In genomic region chr4:107575781-107576180, GRCm38 (mm10) we compare ENCODE assay signal across 22 mouse cellular contexts.
A peak's percentile ranks its signal among the peaks of the same experiment; 100 is the strongest.
DNase-seq lines count a peak whose midpoint lies in the region; ATAC-seq and TF ChIP-seq lines count a peak whose summit lies in the region.
"Had no signal": no experiment of that assay in that cellular context is flagged by ENCODE, and none has a peak within 500 bp of the region (broad histone marks: within the 10 kb centered on the region; RNA-seq: fewer than 3 reads in every experiment).

No protein-coding gene starts in this region.

- DNase-seq in adrenal gland, postnatal 10 days, result peak; percentile 11
- DNase-seq in adrenal gland, postnatal 25 days, result no peak
- DNase-seq in NIH3T3 (ENCODE audit: low read depth), result peak; percentile 83
- peak; percentile 63 for DNase-seq in embryonic facial prominence, embryonic 14.5 days (ENCODE audit: low spot score)
- no peak for DNase-seq in limb, embryonic 10.5 days (ENCODE audit: low spot score)
- DNase-seq in kidney, postnatal 36 days, result no peak
- DNase-seq: adrenal gland, adult 2 months; adrenal gland, postnatal 36 days; cerebellum, adult 11-12 months; cerebellum, adult 8-10 months; cerebellum, postnatal 10 days; gastrocnemius, postnatal 10 days; heart, adult 11 months; kidney, adult 11 months had no signal

- WGBS in embryonic facial prominence, embryonic 14.5 days, result 40% methylated on average over 6 of the region's 6 CpGs
- WGBS in limb, embryonic 10.5 days, result 83% methylated on average over 6 of the region's 6 CpGs
- WGBS in intestine, postnatal 0 days, result 53% methylated on average over 6 of the region's 6 CpGs

- H3K27me3 ChIP-seq in embryonic facial prominence, embryonic 14.5 days (replicated peaks; ENCODE audit: control insufficient read depth, insufficient read depth, low read length), result no peaks in the 10 kb centered on the region
- 0 out of 2 replicates have a peak, but pooled peaks cover 31% of the 10 kb centered on the region for H3K27me3 ChIP-seq in limb, embryonic 10.5 days (ENCODE audit: low read depth, poor library complexity, severe bottlenecking)
- no peaks in the 10 kb centered on the region for H3K27me3 ChIP-seq in intestine, postnatal 0 days (replicated peaks; ENCODE audit: control insufficient read depth, insufficient read depth, low read length)
- H3K27me3 ChIP-seq: embryonic facial prominence, embryonic 12.5 days; forebrain, embryonic 12.5 days; forebrain, embryonic 15.5 days; hindbrain, embryonic 15.5 days; Patski had no signal

- no peak overlapping the region for H3K4me2 ChIP-seq in embryonic facial prominence, embryonic 14.5 days (ENCODE audit: low read depth, low read length)
- no peak overlapping the region for H3K4me2 ChIP-seq in intestine, postnatal 0 days (replicated peaks; ENCODE audit: low read depth)
- H3K4me2 ChIP-seq: embryonic facial prominence, embryonic 12.5 days; forebrain, embryonic 12.5 days; forebrain, embryonic 15.5 days; heart, embryonic 11.5 days; hindbrain, embryonic 12.5 days; hindbrain, embryonic 15.5 days had no signal

- no peak overlapping the region for H3K4me3 ChIP-seq in embryonic facial prominence, embryonic 14.5 days (ENCODE audit: low read depth, low read length)
- H3K4me3 ChIP-seq in limb, embryonic 10.5 days, result no peak overlapping the region
- no peak overlapping the region for H3K4me3 ChIP-seq in intestine, postnatal 0 days (ENCODE audit: low read depth, low read length)
- H3K4me3 ChIP-seq: embryonic facial prominence, embryonic 12.5 days; forebrain, embryonic 12.5 days; forebrain, embryonic 15.5 days; hindbrain, embryonic 12.5 days; hindbrain, embryonic 15.5 days had no signal

- TF ChIP-seq CTCF in intestine, postnatal 0 days (IDR thresholded peaks at IDR 0.05; ENCODE audit: low read depth), result no peak

- no peaks in the 10 kb centered on the region for H3K36me3 ChIP-seq in embryonic facial prominence, embryonic 14.5 days (ENCODE audit: control insufficient read depth, insufficient read depth, low read length)
- H3K36me3 ChIP-seq in limb, embryonic 10.5 days, result no peaks in the 10 kb centered on the region
- H3K36me3 ChIP-seq in intestine, postnatal 0 days (ENCODE audit: control insufficient read depth, insufficient read depth), result no peaks in the 10 kb centered on the region
- H3K36me3 ChIP-seq: embryonic facial prominence, embryonic 12.5 days; forebrain, embryonic 12.5 days; forebrain, embryonic 15.5 days; hindbrain, embryonic 12.5 days; hindbrain, embryonic 15.5 days had no signal

- H3K9me3 ChIP-seq in embryonic facial prominence, embryonic 14.5 days (ENCODE audit: control insufficient read depth, low read length), result no peaks in the 10 kb centered on the region
- no peaks in the 10 kb centered on the region for H3K9me3 ChIP-seq in limb, embryonic 10.5 days (replicated peaks)
- H3K9me3 ChIP-seq in intestine, postnatal 0 days (ENCODE audit: control insufficient read depth), result no peaks in the 10 kb centered on the region
- H3K9me3 ChIP-seq: embryonic facial prominence, embryonic 12.5 days; forebrain, embryonic 12.5 days; forebrain, embryonic 15.5 days; hindbrain, embryonic 12.5 days; hindbrain, embryonic 15.5 days had no signal

- ATAC-seq in embryonic facial prominence, embryonic 14.5 days (ENCODE audit: low read depth), result no peak
- no peak for ATAC-seq in intestine, postnatal 0 days
- ATAC-seq: Patski had no signal

- H3K9ac ChIP-seq in embryonic facial prominence, embryonic 14.5 days (ENCODE audit: low read depth, low read length), result no peak overlapping the region
- H3K9ac ChIP-seq in intestine, postnatal 0 days (ENCODE audit: low read depth, low read length), result no peak overlapping the region
- H3K9ac ChIP-seq: embryonic facial prominence, embryonic 12.5 days; forebrain, embryonic 12.5 days; forebrain, embryonic 15.5 days; hindbrain, embryonic 12.5 days; hindbrain, embryonic 15.5 days had no signal

- H3K4me1 ChIP-seq in embryonic facial prominence, embryonic 14.5 days (ENCODE audit: control insufficient read depth, insufficient read depth, low read length), result peaks cover 23% of the 10 kb centered on the region
- peaks cover 69% of the 10 kb centered on the region for H3K4me1 ChIP-seq in limb, embryonic 10.5 days
- no peaks in the 10 kb centered on the region for H3K4me1 ChIP-seq in intestine, postnatal 0 days (replicated peaks; ENCODE audit: control insufficient read depth, insufficient read depth, low read length)

- no peak overlapping the region for H3K27ac ChIP-seq in embryonic facial prominence, embryonic 14.5 days (replicated peaks; ENCODE audit: low read depth, low read length)
- 0 out of 2 replicates have a peak overlapping the region, but pooled peaks have one; percentile 43 for H3K27ac ChIP-seq in limb, embryonic 10.5 days
- no peak overlapping the region for H3K27ac ChIP-seq in intestine, postnatal 0 days (ENCODE audit: low read depth, low read length)
- H3K27ac ChIP-seq: forebrain, embryonic 12.5 days; forebrain, embryonic 15.5 days; hindbrain, embryonic 12.5 days; hindbrain, embryonic 15.5 days had no signal

Comparison
In these comparisons a context has a peak if more than half of its experiments do, and no peak if none do; other contexts are left out.
1. DNase-seq: peak in adrenal gland, postnatal 10 days (single experiment), NIH3T3 (single experiment) and embryonic facial prominence, embryonic 14.5 days (single experiment); none in adrenal gland, postnatal 25 days (single experiment), limb, embryonic 10.5 days (single experiment) and kidney, postnatal 36 days (0 of 2).